Mouse (Mus musculus) liver, postnatal 0 days (tissue): ENCODE measurements at regions not wholly inside any gene's neighbourhood (a gene's known extent, or its start where the extent isn't known, plus 50 kb on each side); places are given as distances from the start of the nearest gene placed in this dataset.
A peak's percentile ranks its signal among the peaks of the same experiment; 100 is the strongest.

Experiments
- ATAC-seq: fragments of 200-750 bp; cut with Nextera tagmentation; 2 replicates; pipeline ENCODE4 v1.8.0; 2017; ENCODE audit warnings: mild to moderate bottlenecking, moderate library complexity
- DNase-seq: peaks from one replicate; pipeline ENCODE4 v3.0.0-alpha.2; 2016
- H3K27ac ChIP-seq: fragments of 300-500 bp; sonication (generic); 2 replicates; pipeline ENCODE4 v1.5.1; 2014; ENCODE audit warnings: antibody characterized with exemption, moderate library complexity, mild to moderate bottlenecking, low read depth
- H3K27me3 ChIP-seq: fragments of 300-500 bp; sonication (generic); 2 replicates; pipeline ENCODE4 v1.6.1; 2014; ENCODE audit warnings: low read length, control low read depth, mixed read lengths; ENCODE audit not compliant: insufficient read depth
- H3K36me3 ChIP-seq: fragments of 300-500 bp; sonication (generic); replicated peaks from 2 replicates; pipeline ENCODE4 v1.6.1; 2014; ENCODE audit warnings: mild to moderate bottlenecking, control low read depth, low read length, moderate library complexity, mixed read lengths; ENCODE audit not compliant: insufficient read depth
- H3K4me1 ChIP-seq: fragments of 300-500 bp; sonication (generic); 2 replicates; pipeline ENCODE4 v1.6.1; 2014; ENCODE audit warnings: antibody characterized with exemption, mild to moderate bottlenecking, control low read depth; ENCODE audit not compliant: insufficient read depth
- H3K4me2 ChIP-seq: fragments of 300-500 bp; sonication (generic); 2 replicates; pipeline ENCODE4 v1.6.1; 2014; ENCODE audit warnings: low read depth, mild to moderate bottlenecking, low read length, moderate library complexity, mixed read lengths
- H3K4me3 ChIP-seq: fragments of 300-500 bp; sonication (generic); 2 replicates; pipeline ENCODE4 v1.5.1; 2014; ENCODE audit warnings: low read depth, low read length
- H3K9ac ChIP-seq: fragments of 300-500 bp; sonication (generic); replicated peaks from 2 replicates; pipeline ENCODE4 v1.6.1; 2014; ENCODE audit warnings: mild to moderate bottlenecking, moderate library complexity
- H3K9me3 ChIP-seq: fragments of 300-500 bp; sonication (generic); 2 replicates; pipeline ENCODE4 v1.6.1; 2016; ENCODE audit warnings: mild to moderate bottlenecking, control low read depth, low read length, mixed read lengths
- CTCF ChIP-seq: sonication (generic); IDR thresholded peaks from 2 replicates; pipeline ENCODE4 v1.5.1; 2016; ENCODE audit warnings: antibody characterized with exemption, low read depth
- EP300 ChIP-seq: IDR thresholded peaks from 2 replicates; pipeline ENCODE4 v1.6.1; 2016; ENCODE audit warnings: antibody characterized with exemption, low read depth, mild to moderate bottlenecking
- WGBS: fragments of 180-500 bp; shearing (Covaris S2); extraction: QIAGEN DNeasy Blood & Tissue Kit; methylation state at CpG from one replicate; pipeline ENCODE4 v1.1.7; 2014; ENCODE audit not compliant: insufficient replicate concordance; 5-methylcytosine and 5-hydroxymethylcytosine counted together

DNA sequence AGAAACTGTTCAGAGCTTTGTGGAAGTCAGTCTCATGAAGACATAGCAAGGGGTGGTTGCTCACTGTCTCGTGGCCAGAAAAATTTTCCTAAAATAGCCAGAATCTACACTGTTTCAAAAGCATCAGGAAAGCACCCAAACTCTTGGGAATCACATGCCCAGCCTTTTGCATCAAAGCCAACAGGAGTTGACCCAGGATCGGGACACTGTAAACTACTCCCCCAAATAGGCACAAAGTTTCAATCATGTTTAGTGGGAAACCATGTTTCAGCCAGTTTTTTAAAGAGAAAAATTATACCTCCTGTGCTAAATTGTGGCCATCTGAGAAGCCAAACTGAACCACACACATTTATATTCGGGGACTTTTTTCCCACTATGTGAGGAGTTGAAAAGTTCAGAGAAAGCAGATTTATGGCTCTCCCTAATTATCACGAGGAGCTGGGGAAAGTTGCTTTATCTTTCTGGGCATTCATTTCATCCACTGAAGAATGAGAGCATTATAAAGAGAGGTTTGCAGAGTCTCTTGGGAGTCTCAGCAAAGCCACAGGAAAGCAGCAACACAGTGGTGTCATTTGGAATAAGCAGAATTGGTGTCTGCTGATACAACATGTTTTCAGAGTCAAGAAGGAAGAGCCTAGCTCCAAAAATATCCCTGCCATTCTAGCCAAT, 136.5 kb upstream of the Slc44a1 start:
- no peaks in the 10 kb centered on the region for H3K4me1 ChIP-seq
- no peak overlapping the region for H3K4me3 ChIP-seq
- WGBS: 48% methylated on average over 4 of the region's 4 CpGs
- no peak overlapping the region for H3K4me2 ChIP-seq
- no peak overlapping the region for H3K27ac ChIP-seq
- H3K36me3 ChIP-seq: no peaks in the 10 kb centered on the region
- H3K9ac ChIP-seq: no peak overlapping the region
- no peaks in the 10 kb centered on the region for H3K27me3 ChIP-seq
- DNase-seq (no peak), ATAC-seq (no peak)
- H3K9me3 ChIP-seq: no peaks in the 10 kb centered on the region
- no peak for TF ChIP-seq CTCF

DNA sequence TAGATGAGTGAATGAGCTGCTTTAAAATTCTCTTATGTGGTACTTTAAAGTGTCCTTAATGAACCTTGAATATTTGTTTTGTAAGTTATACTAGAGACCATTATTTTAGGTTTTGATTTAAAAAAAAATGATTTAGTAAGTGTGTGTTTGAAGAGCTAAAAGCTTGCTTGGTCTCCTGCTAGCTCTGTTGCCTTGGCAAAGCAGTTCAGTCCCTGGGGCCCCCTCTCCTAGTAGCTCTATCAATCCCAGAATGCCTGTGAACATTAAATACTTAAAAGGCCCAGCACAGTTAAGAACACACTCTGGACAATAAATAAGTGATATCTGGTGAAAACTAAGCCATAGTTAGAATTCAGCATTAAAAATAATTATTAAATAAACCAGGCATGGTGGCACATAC, 138.3 kb upstream of the Abca1 start:
- Histone ChIP-seq H3K27ac (no peak overlapping the region), H3K4me1 (no peaks in the 10 kb centered on the region), H3K9ac (no peak overlapping the region), H3K4me3 (no peak overlapping the region), H3K4me2 (no peak overlapping the region), H3K9me3 (peaks cover 4% of the 10 kb centered on the region; the same call in 1 of the 2 replicates), H3K27me3 (no peaks in the 10 kb centered on the region), H3K36me3 (no peaks in the 10 kb centered on the region)
- TF ChIP-seq CTCF (no peak), EP300 (no peak)
- DNase-seq (no peak), ATAC-seq (no peak)

DNA sequence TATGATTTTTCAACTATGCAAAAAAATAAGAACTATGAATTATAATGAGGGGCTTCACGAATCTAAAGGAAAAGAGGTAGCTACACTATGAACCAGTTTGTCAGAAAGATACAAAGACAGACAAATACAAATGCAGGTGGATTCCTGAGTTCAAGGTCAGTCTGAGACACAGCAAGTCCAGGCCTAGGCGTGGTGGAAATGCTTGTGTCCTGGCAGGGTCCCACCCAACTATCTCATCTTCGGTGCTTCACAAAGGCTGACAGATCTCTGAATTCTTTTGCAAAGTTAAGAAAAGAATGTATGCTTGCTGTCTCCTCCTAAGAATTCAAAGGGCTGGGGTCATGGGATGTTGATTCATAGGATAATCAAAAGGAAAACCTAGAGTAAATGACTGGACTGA, 132.9 kb upstream of the Abca1 start:
- 86% methylated on average over 3 of the region's 3 CpGs for WGBS
- H3K4me3 ChIP-seq: no peak overlapping the region
- H3K27me3 ChIP-seq: no peaks in the 10 kb centered on the region
- no peak overlapping the region for H3K27ac ChIP-seq
- no peak for DNase-seq
- H3K36me3 ChIP-seq: no peaks in the 10 kb centered on the region
- no peak overlapping the region for H3K9ac ChIP-seq
- TF ChIP-seq CTCF (no peak), EP300 (no peak)
- no peaks in the 10 kb centered on the region for H3K4me1 ChIP-seq
- no peak for ATAC-seq
- H3K9me3 ChIP-seq: peaks cover 4% of the 10 kb centered on the region
- no peak overlapping the region for H3K4me2 ChIP-seq

DNA sequence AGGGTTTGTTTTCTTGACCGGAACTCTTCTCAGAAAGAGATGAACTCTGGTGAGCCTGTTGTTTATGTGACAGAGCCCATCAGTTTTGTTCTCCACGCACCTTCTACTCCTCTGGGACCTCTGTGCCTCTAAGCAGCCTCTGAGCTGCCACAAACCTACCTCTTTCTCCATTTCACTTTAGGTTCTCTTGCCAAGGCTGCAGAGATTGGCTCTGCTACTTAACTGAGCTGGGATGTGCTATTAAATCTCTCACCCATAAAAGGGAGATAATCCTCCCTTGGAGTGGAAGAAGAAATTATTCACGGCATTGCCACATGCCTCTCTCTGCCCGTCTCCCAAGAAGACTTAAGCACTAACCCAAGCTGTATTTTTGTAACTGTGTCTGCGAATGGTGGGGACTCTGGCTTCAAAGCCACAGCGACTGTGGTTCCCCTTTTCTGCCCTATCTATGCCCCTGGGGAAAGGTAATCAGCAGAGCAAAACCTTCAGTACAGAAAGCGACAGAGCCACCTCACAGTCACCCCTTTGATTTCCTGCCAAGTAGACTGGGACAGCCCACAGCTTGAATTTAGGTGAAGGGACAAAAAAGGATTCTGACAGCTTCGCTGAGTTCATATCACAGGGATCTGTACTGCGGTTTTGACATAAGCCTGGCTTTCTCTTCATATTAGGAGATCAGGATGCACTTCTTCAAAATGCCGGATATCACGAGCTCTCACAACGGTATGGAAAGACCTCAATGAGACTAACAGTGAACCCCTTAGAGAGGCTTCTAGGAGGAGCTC, 118.2 kb upstream of the Abca1 start:
- no peak overlapping the region for H3K4me2 ChIP-seq
- no peak overlapping the region for H3K4me3 ChIP-seq
- no peak overlapping the region for H3K9ac ChIP-seq
- WGBS: 32% methylated on average over 12 of the region's 12 CpGs
- peak overlapping the region; percentile 34; the same call in 1 of the 2 replicates for H3K27ac ChIP-seq
- H3K27me3 ChIP-seq: no peaks in the 10 kb centered on the region
- peak; percentile 62 for ATAC-seq
- DNase-seq: peak; percentile 41
- TF ChIP-seq CTCF (no peak), EP300 (no peak)
- H3K4me1 ChIP-seq: peaks cover 3% of the 10 kb centered on the region
- H3K9me3 ChIP-seq: no peaks in the 10 kb centered on the region
- no peaks in the 10 kb centered on the region for H3K36me3 ChIP-seq

GRCm38 (mm10) chr4:53270433-53270832, 110.7 kb upstream of the Abca1 start:
- H3K27ac ChIP-seq: no peak overlapping the region
- TF ChIP-seq CTCF: no peak
- TF ChIP-seq EP300: no peak
- 78% methylated on average over 10 of the region's 10 CpGs for WGBS
- DNase-seq (no peak), ATAC-seq (no peak)
- H3K36me3 ChIP-seq: no peaks in the 10 kb centered on the region
- no peaks in the 10 kb centered on the region for H3K27me3 ChIP-seq
- H3K4me1 ChIP-seq: peaks cover 9% of the 10 kb centered on the region; the same call in 1 of the 2 replicates
- no peak overlapping the region for H3K4me3 ChIP-seq
- H3K9ac ChIP-seq: no peak overlapping the region
- no peak overlapping the region for H3K4me2 ChIP-seq
- no peaks in the 10 kb centered on the region for H3K9me3 ChIP-seq

DNA sequence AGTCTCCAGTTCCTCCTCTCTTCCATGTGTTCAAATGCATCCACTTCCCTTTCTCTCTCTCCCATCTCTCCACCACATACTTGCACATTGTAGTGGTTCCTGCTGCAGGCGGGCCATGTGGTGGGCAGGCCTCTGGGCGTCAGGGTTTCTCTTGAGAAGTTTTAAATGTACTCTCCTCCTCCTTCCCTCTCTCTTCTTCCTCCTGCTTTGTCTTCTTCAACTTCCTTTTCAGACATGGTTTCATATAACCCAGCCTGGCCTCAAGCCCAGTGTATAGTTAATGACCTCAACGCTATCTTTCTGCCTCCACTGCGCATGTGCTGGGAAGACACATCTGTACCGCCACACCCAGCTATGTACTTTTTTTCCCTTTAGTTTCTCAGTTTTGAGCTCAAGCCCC, 110.3 kb upstream of the Abca1 start:
- Histone ChIP-seq H3K27me3 (no peaks in the 10 kb centered on the region), H3K36me3 (no peaks in the 10 kb centered on the region), H3K4me3 (no peak overlapping the region), H3K4me1 (peaks cover 9% of the 10 kb centered on the region; the same call in 1 of the 2 replicates), H3K4me2 (no peak overlapping the region), H3K9me3 (no peaks in the 10 kb centered on the region), H3K27ac (no peak overlapping the region), H3K9ac (no peak overlapping the region)
- no peak for DNase-seq
- TF ChIP-seq CTCF (no peak), EP300 (no peak)
- 64% methylated on average over 5 of the region's 5 CpGs for WGBS
- peak; percentile 64; the same call in 1 of the 2 replicates for ATAC-seq
